Mouse (Mus musculus): ENCODE data around the gene Zbtb8a. TPM values are rescaled to one million over a fixed set of nuclear protein-coding genes. Genes with fewer than 3 reads are reported as not detected.

Gene Zbtb8a
- total and polyA plus RNA-seq, 2 experiments from 2014 or later = 15.5 to 22.9 TPM

DNA sequence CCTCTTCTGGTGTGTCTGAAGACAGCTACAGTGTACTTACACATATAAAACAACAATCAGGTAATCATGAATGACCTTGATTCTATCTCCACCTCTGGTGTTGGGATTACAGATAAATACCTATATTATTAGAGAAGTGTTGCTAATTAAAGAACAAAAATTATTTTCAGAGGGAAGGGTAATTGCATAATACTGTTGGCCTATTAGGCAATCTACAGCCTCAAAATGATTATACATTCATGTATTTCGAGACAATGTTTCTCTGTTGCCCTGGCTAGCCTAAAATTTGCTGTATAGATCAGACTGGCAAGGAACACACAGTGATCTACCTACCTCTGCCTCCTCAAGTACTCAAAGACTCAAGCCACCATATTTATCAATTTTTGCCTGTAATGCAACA is 54.4 kb downstream of the Zbtb8a start:
- H3K9me3 ChIP-seq (ENCODE audit: low read length) = no peaks in the 10 kb centered on the region

DNA sequence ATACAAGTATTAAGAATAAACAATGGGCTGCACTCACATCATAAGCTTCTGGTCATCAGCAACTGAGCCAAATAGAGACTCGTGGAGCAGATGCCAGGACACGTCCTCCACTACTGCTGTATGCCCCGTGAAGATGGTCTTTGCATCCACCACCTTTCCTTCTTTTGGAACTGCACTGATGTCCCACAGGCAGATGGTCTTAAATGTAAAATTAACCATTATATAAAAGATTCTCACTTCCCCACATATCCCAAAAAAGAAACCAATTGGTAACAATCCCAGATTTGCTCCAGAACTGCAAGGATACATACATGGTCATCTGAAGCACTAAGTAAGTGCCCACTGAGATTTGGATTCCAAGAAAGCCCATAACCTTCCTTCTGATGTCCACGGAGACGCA is 55.9 kb downstream of the Zbtb8a start:
- no peak overlapping the region for H3K4me2 ChIP-seq (ENCODE audit: low read depth, low read length, poor library complexity, severe bottlenecking)
- WGBS = 94% methylated on average over 5 of the region's 5 CpGs
- H3K27ac ChIP-seq (ENCODE audit: low read depth, low read length) = no peak overlapping the region
- H3K4me3 ChIP-seq (ENCODE audit: low read depth, low read length) = no peak overlapping the region
- H3K9ac ChIP-seq (replicated peaks; ENCODE audit: low read length, poor library complexity, severe bottlenecking) = no peak overlapping the region
- no peak for ATAC-seq (ENCODE audit: low FRiP score)
- no peak for TF ChIP-seq CTCF (IDR thresholded peaks at IDR 0.05)
- no peak for DNase-seq (ENCODE audit: low spot score)
- H3K4me1 ChIP-seq (ENCODE audit: insufficient read depth, low read length) = no peaks in the 10 kb centered on the region
- H3K27me3 ChIP-seq (ENCODE audit: insufficient read depth, low read length) = no peaks in the 10 kb centered on the region
- no peaks in the 10 kb centered on the region for H3K9me3 ChIP-seq (ENCODE audit: low read length)
- peaks cover 22% of the 10 kb centered on the region; the same call in 1 of the 2 replicates for H3K36me3 ChIP-seq (ENCODE audit: insufficient read depth, low read length)

More for the DNA sequence above, 54.4 kb downstream of the Zbtb8a start:
- H3K4me2 ChIP-seq (ENCODE audit: low read depth, low read length, poor library complexity, severe bottlenecking) = no peak overlapping the region
- H3K27me3 ChIP-seq (ENCODE audit: insufficient read depth, low read length) = no peaks in the 10 kb centered on the region
- no peak overlapping the region for H3K9ac ChIP-seq (replicated peaks; ENCODE audit: low read length, poor library complexity, severe bottlenecking)
- WGBS = 100% methylated on average over 1 of the region's 1 CpGs
- no peak for TF ChIP-seq CTCF (IDR thresholded peaks at IDR 0.05)
- no peak overlapping the region for H3K4me3 ChIP-seq (ENCODE audit: low read depth, low read length)
- DNase-seq (ENCODE audit: low spot score) (no peak), ATAC-seq (ENCODE audit: low FRiP score) (no peak)
- no peaks in the 10 kb centered on the region for H3K4me1 ChIP-seq (ENCODE audit: insufficient read depth, low read length)
- H3K36me3 ChIP-seq (ENCODE audit: insufficient read depth, low read length) = peaks cover 15% of the 10 kb centered on the region
- no peak overlapping the region for H3K27ac ChIP-seq (ENCODE audit: low read depth, low read length)

DNA sequence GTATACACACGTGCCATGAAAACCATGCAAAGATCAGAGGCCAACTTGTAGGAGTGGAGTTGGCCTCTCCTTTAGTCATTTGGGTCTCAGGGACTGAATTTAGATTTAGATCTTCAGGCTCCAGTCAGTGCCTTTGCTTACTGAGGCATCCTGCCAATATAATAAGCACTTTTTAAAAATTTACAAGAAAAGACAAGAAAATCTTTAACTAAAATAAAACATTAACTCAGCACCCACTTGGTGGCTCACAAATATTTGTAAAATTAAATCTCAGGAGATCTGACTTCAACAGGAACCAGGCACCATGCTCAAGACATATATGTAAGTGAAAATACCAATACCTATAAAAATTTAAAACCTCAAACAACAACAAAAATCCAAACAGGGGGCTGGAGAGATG is 57.0 kb downstream of the Zbtb8a start:
- 92% methylated on average over 1 of the region's 1 CpGs for WGBS
- Histone ChIP-seq H3K27me3 (ENCODE audit: insufficient read depth, low read length) (no peaks in the 10 kb centered on the region), H3K4me2 (ENCODE audit: low read depth, low read length, poor library complexity, severe bottlenecking) (no peak overlapping the region), H3K4me3 (ENCODE audit: low read depth, low read length) (no peak overlapping the region), H3K9ac (replicated peaks; ENCODE audit: low read length, poor library complexity, severe bottlenecking) (no peak overlapping the region), H3K27ac (ENCODE audit: low read depth, low read length) (no peak overlapping the region), H3K9me3 (ENCODE audit: low read length) (no peaks in the 10 kb centered on the region), H3K36me3 (ENCODE audit: insufficient read depth, low read length) (peaks cover 26% of the 10 kb centered on the region; the same call in 1 of the 2 replicates), H3K4me1 (ENCODE audit: insufficient read depth, low read length) (no peaks in the 10 kb centered on the region)
- no peak for DNase-seq (ENCODE audit: low spot score)
- no peak for ATAC-seq (ENCODE audit: low FRiP score)
- TF ChIP-seq CTCF (IDR thresholded peaks at IDR 0.05) = no peak

DNA sequence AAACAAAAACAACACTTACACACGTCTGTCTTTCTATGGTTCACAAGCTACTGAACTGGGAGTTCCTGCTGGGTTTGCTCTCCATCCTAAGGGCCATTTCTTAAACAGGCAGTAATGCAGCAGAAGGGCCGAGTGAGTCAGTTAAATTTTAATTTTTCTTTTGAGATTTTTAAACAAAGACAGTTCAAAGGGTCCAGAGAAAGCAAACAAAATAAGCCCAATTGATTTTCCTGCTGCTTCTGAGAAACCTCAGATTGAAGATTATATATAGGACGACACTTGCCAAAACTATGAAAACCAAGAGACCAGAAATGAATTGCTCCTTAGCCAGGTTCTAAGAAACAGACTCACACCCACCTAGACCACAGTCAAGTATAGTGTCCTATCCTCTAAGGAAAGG is 64.0 kb downstream of the Zbtb8a start:
- Histone ChIP-seq H3K27me3 (ENCODE audit: insufficient read depth, low read length) (no peaks in the 10 kb centered on the region), H3K9ac (replicated peaks; ENCODE audit: low read length, poor library complexity, severe bottlenecking) (no peak overlapping the region), H3K4me3 (ENCODE audit: low read depth, low read length) (no peak overlapping the region), H3K4me2 (ENCODE audit: low read depth, low read length, poor library complexity, severe bottlenecking) (no peak overlapping the region), H3K4me1 (ENCODE audit: insufficient read depth, low read length) (no peaks in the 10 kb centered on the region), H3K36me3 (ENCODE audit: insufficient read depth, low read length) (peaks cover 61% of the 10 kb centered on the region), H3K9me3 (ENCODE audit: low read length) (no peaks in the 10 kb centered on the region), H3K27ac (ENCODE audit: low read depth, low read length) (no peak overlapping the region)
- WGBS = 83% methylated on average over 3 of the region's 3 CpGs
- ATAC-seq (ENCODE audit: low FRiP score) = no peak
- no peak for TF ChIP-seq CTCF (IDR thresholded peaks at IDR 0.05)
- DNase-seq (ENCODE audit: low spot score) = no peak

DNA sequence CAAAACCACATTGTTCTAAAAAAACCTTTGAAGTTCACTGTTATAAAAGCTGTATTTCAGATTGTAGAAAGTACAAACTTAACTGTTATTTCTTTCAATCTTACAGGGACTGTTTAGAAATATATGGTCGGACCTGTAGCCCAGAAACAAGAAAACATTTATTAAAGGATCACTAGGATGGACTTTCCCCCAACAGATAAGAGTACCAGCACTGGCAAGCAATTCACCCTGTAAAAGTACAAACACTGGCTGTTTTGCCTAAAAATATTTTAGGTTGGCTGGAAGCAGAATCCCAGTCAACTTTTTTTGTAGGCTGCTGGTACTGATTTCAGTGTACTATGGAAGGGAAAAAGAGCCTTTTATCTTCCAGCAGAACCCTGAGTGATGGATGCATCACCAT is 70.0 kb downstream of the Zbtb8a start:
- DNase-seq (ENCODE audit: low spot score) (no peak), ATAC-seq (ENCODE audit: low FRiP score) (no peak)
- no peak for TF ChIP-seq CTCF (IDR thresholded peaks at IDR 0.05)
- H3K4me3 ChIP-seq (ENCODE audit: low read depth, low read length) = no peak overlapping the region
- no peak overlapping the region for H3K4me2 ChIP-seq (ENCODE audit: low read depth, low read length, poor library complexity, severe bottlenecking)
- whole genome bisulfite sequencing = 100% methylated on average over 1 of the region's 1 CpGs
- H3K27me3 ChIP-seq (ENCODE audit: insufficient read depth, low read length) = no peaks in the 10 kb centered on the region
- H3K4me1 ChIP-seq (ENCODE audit: insufficient read depth, low read length) = no peaks in the 10 kb centered on the region
- no peak overlapping the region for H3K27ac ChIP-seq (ENCODE audit: low read depth, low read length)
- H3K36me3 ChIP-seq (ENCODE audit: insufficient read depth, low read length) = peaks cover 34% of the 10 kb centered on the region
- no peak overlapping the region for H3K9ac ChIP-seq (replicated peaks; ENCODE audit: low read length, poor library complexity, severe bottlenecking)
- H3K9me3 ChIP-seq (ENCODE audit: low read length) = no peaks in the 10 kb centered on the region

DNA sequence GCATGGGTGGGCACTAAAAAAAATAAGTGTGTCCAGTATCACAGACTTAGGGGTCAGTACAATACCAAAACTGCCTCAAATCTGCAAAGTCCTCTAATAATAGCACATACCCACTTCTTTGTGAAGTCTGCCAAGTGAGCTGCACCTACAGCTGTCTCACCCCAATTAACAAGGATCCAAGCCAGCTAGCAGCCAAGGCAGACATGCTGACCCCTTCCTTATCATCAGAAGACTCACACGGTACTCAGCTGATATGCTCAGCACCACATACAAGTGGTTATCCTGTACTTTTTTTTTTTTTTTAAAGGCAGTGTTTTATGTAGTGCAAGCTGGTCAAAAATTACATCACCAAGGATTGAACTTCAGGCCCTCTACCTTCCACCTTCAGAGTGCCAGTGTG is 73.6 kb downstream of the Zbtb8a start:
- Histone ChIP-seq H3K36me3 (ENCODE audit: insufficient read depth, low read length) (peaks cover 19% of the 10 kb centered on the region; the same call in 1 of the 2 replicates), H3K4me1 (ENCODE audit: insufficient read depth, low read length) (no peaks in the 10 kb centered on the region), H3K27ac (ENCODE audit: low read depth, low read length) (no peak overlapping the region), H3K9me3 (ENCODE audit: low read length) (no peaks in the 10 kb centered on the region), H3K9ac (replicated peaks; ENCODE audit: low read length, poor library complexity, severe bottlenecking) (no peak overlapping the region), H3K4me2 (ENCODE audit: low read depth, low read length, poor library complexity, severe bottlenecking) (no peak overlapping the region), H3K27me3 (ENCODE audit: insufficient read depth, low read length) (no peaks in the 10 kb centered on the region), H3K4me3 (ENCODE audit: low read depth, low read length) (no peak overlapping the region)
- TF ChIP-seq CTCF (IDR thresholded peaks at IDR 0.05) = no peak
- 75% methylated on average over 1 of the region's 1 CpGs for WGBS
- no peak for ATAC-seq (ENCODE audit: low FRiP score)
- no peak for DNase-seq (ENCODE audit: low spot score)

Data from midbrain, postnatal 0 days (tissue).